Mouse (Mus musculus) CH12.LX (cell line): ENCODE data around the gene Slc30a1.

Experiments used
- CTCF ChIP-seq, 2 experiments: IDR thresholded peaks in 1 of 2; conservative IDR thresholded peaks in 1 of 2; 2 replicates each; pipeline ENCODE4 v1.5.1; 2011 to 2012; ENCODE audit warnings: low read depth in 2 of 2, low read length in 2 of 2, improper control_type of control experiment in 1 of 2, inconsistent platforms in 1 of 2, mild to moderate bottlenecking in 1 of 2, moderate library complexity in 1 of 2
- MAFK ChIP-seq: IDR thresholded peaks from 2 replicates; pipeline ENCODE4 v1.6.1; 2011; ENCODE audit warnings: low read length, improper control_type of control experiment; ENCODE audit not compliant: insufficient replicate concordance
- MYC ChIP-seq: IDR thresholded peaks from 2 replicates; pipeline ENCODE4 v1.6.1; 2011; ENCODE audit warnings: low read depth, mild to moderate bottlenecking, improper control_type of control experiment, low read length
- POLR2A ChIP-seq: IDR thresholded peaks from 2 replicates; pipeline ENCODE4 v1.6.1; 2011; ENCODE audit warnings: low read depth, mild to moderate bottlenecking, improper control_type of control experiment, low read length
- POLR2AphosphoS2 ChIP-seq: IDR thresholded peaks from 2 replicates; pipeline ENCODE4 v1.6.1; 2011; ENCODE audit warnings: low read depth, low read length, improper control_type of control experiment
- RCOR1 ChIP-seq: conservative IDR thresholded peaks from 2 replicates; pipeline ENCODE4 v1.6.1; 2012; ENCODE audit warnings: low read depth, mild to moderate bottlenecking, inconsistent platforms, low read length, improper control_type of control experiment
- TBP ChIP-seq: conservative IDR thresholded peaks from 2 replicates; pipeline ENCODE4 v1.6.1; 2011; ENCODE audit warnings: low read depth, low read length, improper control_type of control experiment
- USF1 ChIP-seq: IDR thresholded peaks from 2 replicates; pipeline ENCODE4 v1.6.1; 2014; ENCODE audit warnings: low read depth, mild to moderate bottlenecking, inconsistent platforms, low read length, improper control_type of control experiment
- ZMIZ1 ChIP-seq: IDR thresholded peaks from 2 replicates; pipeline ENCODE4 v1.6.1; 2012; ENCODE audit warnings: low read depth, mild to moderate bottlenecking, inconsistent platforms, low read length, improper control_type of control experiment

GRCm38 (mm10) chr1:191928345-191928744 lies 21.8 kb downstream of the Slc30a1 start:
- TF ChIP-seq POLR2A (no peak), RCOR1 (no peak), MAFK (no peak), POLR2AphosphoS2 (no peak), CTCF (conservative IDR thresholded peaks at IDR 0.05 in 1 of 2, IDR thresholded peaks at IDR 0.05 in 1 of 2; ENCODE audit: low read depth in 2 of 2, low read length in 2 of 2) (no peak), TBP (no peak), ZMIZ1 (no peak), MYC (no peak), USF1 (no peak)
